Mouse (Mus musculus): ENCODE measurements around the gene Cyp8b1.

DNA sequence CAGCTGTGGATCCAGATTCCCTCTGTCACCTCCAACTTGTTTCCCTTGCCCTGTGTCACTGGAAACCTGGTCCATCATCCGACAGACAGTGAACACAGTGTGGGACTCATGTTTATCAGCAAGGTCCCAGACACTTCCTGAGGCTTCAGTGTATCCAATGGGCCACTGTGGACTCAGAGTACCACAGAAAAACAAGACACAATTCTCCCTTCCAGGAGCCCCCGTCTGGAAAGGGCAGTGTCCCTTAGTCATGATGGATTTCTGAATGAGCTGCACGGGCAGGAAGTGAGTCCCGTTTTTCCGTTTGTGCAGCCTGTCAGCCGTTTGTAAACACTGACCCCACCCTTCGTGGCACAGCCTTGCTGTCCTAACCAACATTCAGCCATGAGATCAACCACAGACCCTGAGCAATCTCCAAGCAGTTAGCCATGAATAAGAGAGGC is 34.1 kb downstream of the Cyp8b1 start:
- no peak for TF ChIP-seq MYOD1 (IDR thresholded peaks at IDR 0.05; ENCODE audit: control insufficient read depth in 1 of 3, insufficient read length in 2 of 3, low read depth in 2 of 3)
- TF ChIP-seq POLR2A (IDR thresholded peaks at IDR 0.05; ENCODE audit: insufficient read length, low read depth): no peak
- no peak for TF ChIP-seq REST (IDR thresholded peaks at IDR 0.05; ENCODE audit: insufficient read depth, insufficient read length)
- no peak for TF ChIP-seq MAX (IDR thresholded peaks at IDR 0.05; ENCODE audit: low read depth)
